In the genomic region with DNA sequence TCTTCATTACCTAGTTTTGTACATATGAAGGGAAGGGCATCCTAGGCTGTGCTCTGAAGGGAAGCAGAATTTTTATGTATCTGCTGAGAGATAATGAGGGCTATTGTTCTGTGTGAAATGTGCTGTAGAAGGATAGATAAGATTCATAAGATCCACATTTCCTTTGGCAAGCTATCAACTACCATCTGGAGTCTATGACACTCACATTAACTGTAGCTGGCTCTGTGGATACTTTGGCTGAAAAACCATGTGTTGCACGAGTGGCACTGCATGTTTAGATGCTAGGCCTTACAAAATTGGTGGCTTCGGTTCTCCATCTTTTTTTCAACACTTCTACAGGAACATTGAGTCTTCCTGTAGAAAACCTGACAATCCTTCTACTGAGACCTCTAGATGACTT, we compare ENCODE assay signal across 7 mouse cellular contexts.
"Had no signal": no experiment of that assay in that cellular context is flagged by ENCODE, and none has a peak within 500 bp of the region (broad histone marks: within the 10 kb centered on the region; RNA-seq: fewer than 3 reads in every experiment).

No protein-coding gene starts in this region.

- ATAC-seq: liver, embryonic 12.5 days had no signal

- DNase-seq: kidney, adult 9 months; kidney, postnatal 36 days; layer of hippocampus, postnatal 36 days; right cerebral cortex, adult 18-20 months; right cerebral cortex, postnatal 25 days; thymus, postnatal 4 days had no signal
